Mouse (Mus musculus): ENCODE results near the gene Hist1h1b. TPM values are rescaled to one million over a fixed set of nuclear protein-coding genes. Genes with fewer than 3 reads are reported as not detected.
A peak's percentile ranks its signal among the peaks of the same experiment; 100 is the strongest.
"Not testable (repeated sequence)": the region's sequence is repeated elsewhere in the genome, so short reads cannot be mapped to it uniquely, and the experiment has no call there.

The Hist1h1b gene
- polyA plus RNA-seq, 1 experiment: 9.2 TPM

- peak overlapping the region; percentile 86 for H3K27ac ChIP-seq (ENCODE audit: insufficient read depth, low read length)
- no peaks in the 10 kb centered on the region for H3K9me3 ChIP-seq (replicated peaks; ENCODE audit: control insufficient read depth, insufficient read depth, low read length, poor library complexity, severe bottlenecking)
- peak overlapping the region; percentile 61 for H3K9ac ChIP-seq (ENCODE audit: low read depth, poor library complexity, severe bottlenecking)
- TF ChIP-seq POLR2A (IDR thresholded peaks at IDR 0.05; ENCODE audit: insufficient read depth, low read length) (no peak), EP300 (IDR thresholded peaks at IDR 0.05; ENCODE audit: insufficient read depth, low read depth, low read length) (peak; percentile 53; the same call in 1 of the 2 replicates)
- peaks cover 3% of the 10 kb centered on the region for H3K4me1 ChIP-seq (ENCODE audit: control insufficient read depth, insufficient read depth, low read length)
- peak overlapping the region; percentile 54 for H3K4me3 ChIP-seq (ENCODE audit: low read depth, low read length)
- H3K27me3 ChIP-seq (ENCODE audit: control insufficient read depth, insufficient read depth, low read length, poor library complexity, severe bottlenecking): no peaks in the 10 kb centered on the region
- H3K36me3 ChIP-seq (ENCODE audit: control insufficient read depth, insufficient read depth, low read length, poor library complexity, severe bottlenecking): no peaks in the 10 kb centered on the region
Measured at GRCm38 (mm10) chr13:21786189-21786898, 5.9 kb upstream of the Hist1h1b start.

- Histone ChIP-seq H3K36me3 (ENCODE audit: control insufficient read depth, insufficient read depth, low read length, poor library complexity, severe bottlenecking) (no peaks in the 10 kb centered on the region), H3K9ac (ENCODE audit: low read depth, poor library complexity, severe bottlenecking) (peak overlapping the region; percentile 79), H3K27me3 (ENCODE audit: control insufficient read depth, insufficient read depth, low read length, poor library complexity, severe bottlenecking) (no peaks in the 10 kb centered on the region), H3K4me1 (ENCODE audit: control insufficient read depth, insufficient read depth, low read length) (peaks cover 3% of the 10 kb centered on the region), H3K9me3 (replicated peaks; ENCODE audit: control insufficient read depth, insufficient read depth, low read length, poor library complexity, severe bottlenecking) (no peaks in the 10 kb centered on the region), H3K27ac (ENCODE audit: insufficient read depth, low read length) (peak overlapping the region; percentile 89), H3K4me3 (ENCODE audit: low read depth, low read length) (no peak overlapping the region)
- TF ChIP-seq POLR2A (IDR thresholded peaks at IDR 0.05; ENCODE audit: insufficient read depth, low read length) (no peak), EP300 (IDR thresholded peaks at IDR 0.05; ENCODE audit: insufficient read depth, low read depth, low read length) (no peak), CTCF (IDR thresholded peaks at IDR 0.05; ENCODE audit: low read depth, low read length) (no peak)
Measured at GRCm38 (mm10) chr13:21784311-21784710, 3.9 kb upstream of the Hist1h1b start.

DNA sequence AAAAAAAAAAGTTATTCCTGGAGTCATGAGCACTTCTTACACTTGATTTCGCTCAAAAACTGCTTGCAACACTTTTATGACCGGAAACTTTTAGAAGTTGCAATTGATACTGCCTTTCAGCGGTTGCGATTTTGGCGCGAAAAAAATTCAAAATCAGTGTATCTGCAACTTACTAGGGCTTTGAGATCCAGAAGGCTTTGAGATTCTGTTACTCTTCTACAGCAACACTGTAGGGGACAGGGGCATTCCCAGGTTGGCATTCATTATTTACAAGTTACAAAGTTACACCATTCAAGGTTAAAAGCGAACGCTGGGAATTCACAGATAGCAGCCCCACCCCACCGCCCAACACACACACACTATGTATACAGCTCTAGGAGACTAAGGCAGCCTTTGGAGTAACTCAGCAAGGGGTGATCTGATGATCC, 3.3 kb upstream of the Hist1h1b start:
- H3K9ac ChIP-seq (ENCODE audit: low read depth, poor library complexity, severe bottlenecking): peak overlapping the region; percentile 79
- no peaks in the 10 kb centered on the region for H3K36me3 ChIP-seq (ENCODE audit: control insufficient read depth, insufficient read depth, low read length, poor library complexity, severe bottlenecking)
- peaks cover 2% of the 10 kb centered on the region for H3K4me1 ChIP-seq (ENCODE audit: control insufficient read depth, insufficient read depth, low read length)
- 0 out of 2 replicates have a peak, but pooled peaks have one; percentile 39 for TF ChIP-seq EP300 (IDR thresholded peaks at IDR 0.05; ENCODE audit: insufficient read depth, low read depth, low read length)
- TF ChIP-seq CTCF (IDR thresholded peaks at IDR 0.05; ENCODE audit: low read depth, low read length): no peak
- H3K27ac ChIP-seq (ENCODE audit: insufficient read depth, low read length): peak overlapping the region; percentile 89
- no peaks in the 10 kb centered on the region for H3K27me3 ChIP-seq (ENCODE audit: control insufficient read depth, insufficient read depth, low read length, poor library complexity, severe bottlenecking)
- peak overlapping the region; percentile 46; the same call in 1 of the 2 replicates for H3K4me3 ChIP-seq (ENCODE audit: low read depth, low read length)
- H3K9me3 ChIP-seq (replicated peaks; ENCODE audit: control insufficient read depth, insufficient read depth, low read length, poor library complexity, severe bottlenecking): no peaks in the 10 kb centered on the region

DNA sequence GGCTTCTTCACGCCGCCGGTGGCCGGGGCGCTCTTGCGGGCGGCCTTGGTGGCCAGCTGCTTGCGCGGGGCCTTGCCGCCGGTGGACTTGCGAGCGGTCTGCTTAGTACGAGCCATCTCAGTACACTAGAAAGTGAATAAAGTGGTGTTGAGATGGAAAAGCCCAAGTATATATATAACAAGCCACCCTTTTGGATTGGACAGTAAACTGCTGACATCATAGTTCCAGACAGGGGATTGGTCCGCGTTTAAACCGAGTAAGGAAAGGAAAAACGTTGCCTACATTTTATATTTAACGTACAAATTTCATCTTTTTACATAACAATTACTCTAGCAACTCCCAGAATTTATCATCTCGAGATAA, 2.8 kb upstream of the Hist1h1b start, which contains the start of gene Hist1h3i:
Gene Hist1h3i, minus strand, starts transcription at position 116 of the 363 bp plus-strand sequence.
- Histone ChIP-seq H3K9ac (ENCODE audit: low read depth, poor library complexity, severe bottlenecking) (peak within 1 kb of the TSS; percentile 79), H3K4me1 (ENCODE audit: control insufficient read depth, insufficient read depth, low read length) (peaks cover 2% of the 10 kb centered on the region), H3K27ac (ENCODE audit: insufficient read depth, low read length) (peak within 1 kb of the TSS; percentile 89), H3K9me3 (replicated peaks; ENCODE audit: control insufficient read depth, insufficient read depth, low read length, poor library complexity, severe bottlenecking) (no peaks in the 10 kb centered on the region), H3K4me3 (ENCODE audit: low read depth, low read length) (peak within 1 kb of the TSS; percentile 91), H3K27me3 (ENCODE audit: control insufficient read depth, insufficient read depth, low read length, poor library complexity, severe bottlenecking) (no peaks in the 10 kb centered on the region), H3K36me3 (ENCODE audit: control insufficient read depth, insufficient read depth, low read length, poor library complexity, severe bottlenecking) (no peaks in the 10 kb centered on the region)
- TF ChIP-seq POLR2A (IDR thresholded peaks at IDR 0.05; ENCODE audit: insufficient read depth, low read length) (no peak), CTCF (IDR thresholded peaks at IDR 0.05; ENCODE audit: low read depth, low read length) (no peak), EP300 (IDR thresholded peaks at IDR 0.05; ENCODE audit: insufficient read depth, low read depth, low read length) (no peak)

GRCm38 (mm10) chr13:21782361-21783254, 2.2 kb upstream of the Hist1h1b start:
- peak; percentile 84 for TF ChIP-seq POLR2A (IDR thresholded peaks at IDR 0.05; ENCODE audit: insufficient read depth, low read length)
- not testable (repeated sequence) for H3K4me1 ChIP-seq (ENCODE audit: control insufficient read depth, insufficient read depth, low read length); H3K9me3 ChIP-seq (replicated peaks; ENCODE audit: control insufficient read depth, insufficient read depth, low read length, poor library complexity, severe bottlenecking); H3K36me3 ChIP-seq (ENCODE audit: control insufficient read depth, insufficient read depth, low read length, poor library complexity, severe bottlenecking); H3K27me3 ChIP-seq (ENCODE audit: control insufficient read depth, insufficient read depth, low read length, poor library complexity, severe bottlenecking)
- H3K4me3 ChIP-seq (ENCODE audit: low read depth, low read length): peak overlapping the region; percentile 91
- peak overlapping the region; percentile 74 for H3K9ac ChIP-seq (ENCODE audit: low read depth, poor library complexity, severe bottlenecking)
- H3K27ac ChIP-seq (ENCODE audit: insufficient read depth, low read length): peak overlapping the region; percentile 63

- H3K4me3 ChIP-seq (ENCODE audit: low read depth, low read length): no peak overlapping the region
- no peaks in the 10 kb centered on the region for H3K9me3 ChIP-seq (replicated peaks; ENCODE audit: control insufficient read depth, insufficient read depth, low read length, poor library complexity, severe bottlenecking)
- no peak overlapping the region for H3K27ac ChIP-seq (ENCODE audit: insufficient read depth, low read length)
- no peaks in the 10 kb centered on the region for H3K27me3 ChIP-seq (ENCODE audit: control insufficient read depth, insufficient read depth, low read length, poor library complexity, severe bottlenecking)
- no peak overlapping the region for H3K9ac ChIP-seq (ENCODE audit: low read depth, poor library complexity, severe bottlenecking)
- peaks cover 2% of the 10 kb centered on the region for H3K4me1 ChIP-seq (ENCODE audit: control insufficient read depth, insufficient read depth, low read length)
- no peaks in the 10 kb centered on the region for H3K36me3 ChIP-seq (ENCODE audit: control insufficient read depth, insufficient read depth, low read length, poor library complexity, severe bottlenecking)
- TF ChIP-seq POLR2A (IDR thresholded peaks at IDR 0.05; ENCODE audit: insufficient read depth, low read length) (no peak), CTCF (IDR thresholded peaks at IDR 0.05; ENCODE audit: low read depth, low read length) (no peak), EP300 (IDR thresholded peaks at IDR 0.05; ENCODE audit: insufficient read depth, low read depth, low read length) (no peak)
Measured at GRCm38 (mm10) chr13:21781639-21782038, 1.2 kb upstream of the Hist1h1b start.
